Mouse (Mus musculus) brain, adult 2 months (tissue): ENCODE results near the gene Fbxo24.
A peak's percentile ranks its signal among the peaks of the same experiment; 100 is the strongest.
"Not testable (repeated sequence)": the region's sequence is repeated elsewhere in the genome, so short reads cannot be mapped to it uniquely, and the experiment has no call there.

Experiments used
- DNase-seq: peaks from one replicate; pipeline ENCODE4 v3.0.0; 2011; ENCODE audit warnings: low read depth, low spot score

Gene Fbxo24

GRCm38 (mm10) chr5:137642886-137643285, 14.1 kb upstream of the Fbxo24 start:
- no peak for DNase-seq

DNA sequence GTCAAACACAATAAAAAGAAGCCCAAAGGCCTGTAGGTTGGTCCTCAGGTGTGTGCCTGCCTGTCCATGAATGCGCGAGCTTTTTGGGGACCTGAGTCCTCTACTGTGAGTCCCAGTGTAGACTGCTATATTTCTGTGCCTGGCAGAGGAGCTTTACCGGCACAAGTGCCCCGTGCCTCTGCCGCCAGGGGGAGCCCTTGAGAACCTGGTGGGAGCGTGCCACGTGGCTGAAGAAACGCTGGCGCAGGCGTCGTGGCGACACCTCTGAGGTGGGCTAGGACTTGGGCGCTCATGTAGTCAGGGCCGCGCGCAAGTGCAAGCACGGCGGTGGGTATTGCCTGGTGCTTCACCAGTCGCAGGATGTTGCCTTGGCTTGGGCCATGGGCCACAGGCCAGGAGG, 12.3 kb upstream of the Fbxo24 start, which contains the start of gene Sap25:
Gene Sap25, plus strand, starts transcription at position 281 of the 400 bp plus-strand sequence.
- DNase-seq: no peak

- DNase-seq: no peak
These were observed 10.7 kb upstream of the Fbxo24 start for GRCm38 (mm10) chr5:137639472-137639871.

DNA sequence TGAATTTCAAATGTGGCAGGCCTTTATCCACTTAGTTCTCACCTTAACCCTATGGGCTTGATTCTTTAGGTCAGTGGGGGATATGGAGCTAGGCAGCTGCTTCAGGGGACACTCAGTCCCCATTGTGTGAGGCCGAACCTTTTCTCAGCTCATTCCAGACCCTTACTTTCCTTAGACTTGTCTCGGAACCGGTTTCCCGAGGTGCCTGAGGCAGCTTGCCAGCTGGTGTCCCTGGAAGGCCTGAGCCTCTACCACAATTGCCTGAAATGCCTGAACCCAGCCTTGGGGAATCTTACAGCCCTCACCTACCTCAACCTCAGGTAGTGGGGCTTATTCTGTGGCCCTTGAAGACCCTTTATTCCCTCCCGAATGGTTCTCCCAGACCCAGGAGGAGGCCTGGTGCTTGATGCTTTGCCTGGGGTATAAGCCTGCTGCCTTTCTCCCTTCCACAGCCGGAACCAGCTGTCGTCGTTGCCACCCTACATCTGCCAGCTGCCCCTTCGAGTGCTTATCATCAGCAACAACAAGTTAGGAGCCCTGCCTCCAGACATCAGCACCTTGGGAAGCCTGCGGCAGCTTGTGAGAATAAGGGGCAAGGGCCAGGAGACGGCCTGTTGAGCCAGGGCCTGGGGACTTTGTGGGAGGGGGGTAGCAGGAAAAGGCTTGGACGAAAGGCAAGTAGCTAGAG, 4.7 kb upstream of the Fbxo24 start:
- DNase-seq: no peak

DNA sequence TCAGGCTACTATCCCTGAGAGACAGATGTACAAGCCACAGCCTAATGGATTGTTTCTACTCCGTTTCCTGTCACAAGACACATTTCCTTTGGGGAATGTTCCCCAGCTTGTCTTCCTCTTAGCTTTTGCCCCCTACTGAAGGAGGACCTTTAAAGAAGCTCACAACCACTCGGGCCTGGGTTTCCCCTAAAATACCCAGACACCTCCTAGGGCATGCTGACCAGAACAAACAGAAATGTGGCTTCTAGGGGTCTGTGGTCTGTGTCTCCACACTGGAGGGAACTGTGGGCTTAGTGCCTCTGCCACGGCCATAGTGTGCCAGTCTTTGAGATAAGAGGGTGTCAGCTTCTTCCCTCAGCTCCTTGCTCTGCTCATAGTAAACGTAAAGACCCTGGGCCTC, 2.8 kb upstream of the Fbxo24 start:
- no peak for DNase-seq

GRCm38 (mm10) chr5:137631171-137631570, 2.4 kb upstream of the Fbxo24 start:
- DNase-seq: peak; percentile 58

GRCm38 (mm10) chr5:137630602-137631001, 1.8 kb upstream of the Fbxo24 start:
- DNase-seq: no peak

DNA sequence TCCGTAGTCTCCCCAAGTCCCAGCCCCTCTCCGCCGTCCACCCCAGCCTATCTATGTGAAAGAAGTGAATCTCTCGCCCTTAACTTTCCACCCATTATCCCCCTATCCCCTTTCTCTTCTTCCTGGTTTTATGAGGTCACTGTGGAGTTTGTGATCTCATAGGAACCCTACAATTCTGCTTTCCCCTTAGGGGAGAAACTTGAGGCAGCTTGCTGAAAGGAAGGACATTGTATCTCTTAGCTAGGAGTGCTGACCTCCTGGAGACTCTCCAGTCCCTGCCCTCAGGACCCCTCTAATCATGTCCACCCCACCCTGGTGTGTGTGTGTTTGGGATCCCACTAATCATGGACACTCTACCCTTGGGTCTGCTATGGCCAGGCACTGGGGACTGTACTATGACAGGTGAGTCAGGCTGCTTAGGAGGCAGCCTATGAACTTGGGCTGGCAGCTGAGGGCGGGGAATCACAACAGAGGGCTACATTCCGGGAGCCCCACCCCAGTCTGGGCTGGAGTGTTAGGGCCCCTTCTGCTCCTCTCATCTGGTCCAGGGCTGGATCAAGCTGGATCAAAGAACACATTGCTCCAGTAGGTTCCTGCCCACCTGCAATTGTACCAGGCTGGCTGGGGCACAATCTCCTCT, 1.2 kb upstream of the Fbxo24 start:
- no peak for DNase-seq

DNA sequence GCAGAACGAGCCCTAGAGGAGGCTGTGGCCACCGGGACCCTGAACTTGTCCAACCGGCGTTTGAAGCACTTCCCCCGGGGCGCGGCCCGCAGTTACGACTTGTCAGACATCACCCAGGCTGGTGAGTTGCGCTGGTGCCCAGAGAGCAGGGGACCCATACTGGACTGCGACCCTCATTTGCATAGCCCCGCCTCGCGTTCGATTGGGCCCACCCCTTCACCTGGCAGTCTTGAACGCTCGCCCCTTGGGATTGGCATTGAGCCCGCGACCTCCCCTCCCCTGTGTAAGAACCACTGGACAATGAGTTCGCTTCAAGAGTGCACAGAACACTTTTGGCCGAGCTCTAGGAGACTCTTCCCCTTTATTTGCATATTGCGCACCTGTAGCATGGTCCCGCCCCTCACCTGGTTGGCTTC, 512 bp upstream of the Fbxo24 start:
- no peak for DNase-seq

DNA sequence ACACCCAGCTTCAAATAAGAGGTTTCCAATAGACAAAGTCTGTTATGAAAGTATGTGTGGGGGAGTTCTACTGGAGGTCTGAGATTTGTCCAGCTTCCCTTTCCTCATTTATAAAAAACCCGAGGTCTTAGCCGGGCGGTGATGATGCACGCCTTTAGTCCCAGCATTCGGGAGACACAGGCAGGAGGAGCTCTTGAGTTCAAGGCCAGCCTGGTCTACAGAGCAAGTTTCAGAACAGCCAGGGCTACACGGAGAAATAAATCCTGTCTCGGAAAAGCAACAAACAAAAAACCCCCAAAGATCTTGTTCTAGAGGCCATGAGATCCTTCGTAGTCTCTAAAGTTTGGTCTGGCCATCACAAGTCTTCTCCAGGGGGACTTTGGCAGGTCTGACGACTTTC, 811 bp downstream of the Fbxo24 start:
- DNase-seq: peak; percentile 42

- DNase-seq: no peak
These were observed 4.8 kb downstream of the Fbxo24 start for GRCm38 (mm10) chr5:137623937-137624530.

DNA sequence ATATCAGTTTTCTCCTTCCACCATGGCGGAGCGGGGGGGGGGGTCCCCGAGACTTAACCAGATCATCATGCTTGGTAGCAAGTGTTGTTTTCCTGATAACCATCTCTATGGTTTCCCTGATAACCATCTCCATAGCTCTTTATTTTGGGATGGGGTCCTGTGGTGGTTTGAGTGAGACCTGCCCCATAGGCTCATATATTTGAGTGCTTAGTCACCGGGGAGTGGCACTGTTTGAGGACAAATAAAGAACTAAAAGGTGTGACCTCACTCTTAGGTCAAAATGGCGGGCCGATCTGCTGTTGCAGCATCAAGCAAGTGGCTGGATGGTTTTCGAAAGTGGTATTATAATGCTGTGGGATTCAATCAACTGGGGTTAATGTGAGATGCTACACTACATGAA, 13.5 kb downstream of the Fbxo24 start:
- no peak for DNase-seq

GRCm38 (mm10) chr5:137614921-137615320, 13.9 kb downstream of the Fbxo24 start:
- not testable (repeated sequence) for DNase-seq

GRCm38 (mm10) chr5:137613550-137613949, 15.3 kb downstream of the Fbxo24 start, which contains the start of gene Pcolce:
Pcolce (minus strand) TSS chr5:137613784.
- DNase-seq: no peak

- DNase-seq: no peak
These were observed 15.7 kb downstream of the Fbxo24 start for GRCm38 (mm10) chr5:137613076-137613475.

DNA sequence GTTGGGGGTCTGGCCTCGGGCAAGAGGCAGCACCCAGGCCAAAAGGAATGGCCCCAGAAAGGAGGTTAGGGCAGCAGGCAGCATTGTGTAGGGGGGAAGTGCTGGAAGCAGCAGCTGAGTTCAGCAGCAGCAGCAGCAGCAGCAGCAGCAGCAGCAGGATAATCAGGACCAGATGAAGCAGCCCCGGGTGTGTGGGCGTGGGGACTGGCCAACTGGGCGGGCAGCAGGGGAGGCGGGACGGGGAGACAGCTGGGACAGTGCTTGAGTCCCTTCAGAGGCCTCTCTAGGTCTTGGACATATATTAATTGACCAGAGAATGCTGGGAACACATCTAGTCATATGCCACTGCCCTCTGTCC, 17.6 kb downstream of the Fbxo24 start:
- DNase-seq: no peak

- DNase-seq: no peak
These were observed 18.1 kb downstream of the Fbxo24 start for GRCm38 (mm10) chr5:137610548-137611244.

- no peak for DNase-seq
These were observed 18.7 kb downstream of the Fbxo24 start for GRCm38 (mm10) chr5:137610056-137610455.

DNA sequence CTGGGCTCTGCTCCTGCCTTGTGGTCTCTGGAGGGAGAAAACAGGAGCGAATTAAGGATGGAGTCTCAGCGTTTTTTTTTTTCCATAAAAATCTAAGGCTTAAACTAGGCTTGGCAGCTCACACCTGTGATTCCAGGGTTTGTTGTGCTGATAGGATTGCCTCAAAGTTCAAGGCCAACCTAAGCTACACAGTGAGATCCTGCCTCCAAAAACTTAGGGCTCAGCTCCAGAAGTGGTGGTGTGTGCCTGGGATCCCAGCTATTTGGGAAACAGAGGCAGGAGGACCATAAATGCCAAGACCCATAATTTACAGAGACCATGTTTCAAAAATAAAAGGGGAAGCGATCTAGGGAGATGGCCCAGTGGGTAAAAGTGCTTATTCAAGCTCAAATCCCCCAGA, 19.5 kb downstream of the Fbxo24 start:
- no peak for DNase-seq

DNA sequence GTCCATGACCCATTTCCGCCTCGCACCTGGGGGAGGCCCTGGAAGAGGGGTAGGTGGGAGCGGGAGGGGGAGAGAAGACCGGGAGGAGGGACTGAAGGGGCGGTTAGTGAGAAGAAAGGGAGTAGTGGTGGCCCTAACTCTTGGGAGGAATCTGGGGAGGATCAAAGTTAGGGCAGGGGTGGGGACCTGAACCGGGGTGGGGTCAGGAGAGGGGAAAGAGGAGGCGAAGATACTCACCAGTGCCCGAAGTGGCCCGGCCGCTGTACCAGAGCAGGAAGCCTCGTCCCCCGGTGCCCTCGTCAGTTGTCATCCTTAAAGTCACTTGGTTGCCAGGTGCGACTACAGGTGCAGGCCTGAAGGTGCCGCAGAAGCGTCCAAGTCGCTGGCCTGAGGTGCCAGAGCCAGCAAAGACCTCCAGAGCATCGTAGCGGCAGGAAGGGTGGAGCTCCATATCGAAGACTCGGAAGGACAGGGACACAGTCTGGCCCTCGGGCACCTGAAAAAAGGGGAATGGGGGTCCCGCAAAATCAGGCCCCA, 20.1 kb downstream of the Fbxo24 start:
- DNase-seq: no peak

DNA sequence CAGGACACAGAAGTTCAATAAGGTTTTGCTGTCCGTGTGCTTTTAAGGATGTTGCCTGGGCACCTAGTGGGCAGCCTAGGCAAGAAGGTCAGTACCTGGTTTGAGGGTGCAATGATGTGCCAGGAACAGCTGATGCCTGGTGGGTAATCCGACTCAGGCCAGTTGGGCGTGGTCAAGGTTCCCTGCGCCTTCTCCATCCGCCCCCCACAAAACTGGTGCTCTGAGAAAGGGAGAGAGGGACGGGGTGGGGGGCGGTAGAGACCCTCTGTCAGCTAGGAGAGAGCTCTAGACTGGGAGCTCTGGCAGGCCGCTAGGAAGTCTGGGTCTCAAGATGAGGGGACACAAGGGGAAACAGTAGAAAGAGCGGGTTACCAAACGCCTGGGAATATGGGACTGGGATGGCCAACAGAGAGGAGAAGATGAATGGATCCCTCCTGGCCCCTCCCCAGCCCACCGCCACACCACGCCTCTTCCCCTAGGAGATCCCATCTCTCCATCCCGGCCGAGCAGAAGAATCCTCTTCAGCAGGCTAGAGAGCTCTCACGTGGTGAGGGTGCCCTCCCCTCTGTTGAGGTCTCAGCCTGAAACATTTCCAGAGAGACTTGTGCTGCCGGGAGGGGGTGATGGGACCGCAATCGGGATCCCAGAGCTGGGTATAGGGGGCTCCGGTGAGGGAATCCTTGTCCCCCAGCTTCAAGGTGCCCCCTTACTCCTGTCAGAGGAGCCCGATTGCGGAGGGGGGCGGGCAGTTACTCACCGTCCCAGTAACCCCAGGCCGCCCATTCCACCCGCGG, 20.7 kb downstream of the Fbxo24 start:
- DNase-seq: no peak
